Mouse (Mus musculus): Measurements from ENCODE around the gene Cks2.
"Not testable (repeated sequence)": the region's sequence is repeated elsewhere in the genome, so short reads cannot be mapped to it uniquely, and the experiment has no call there.

Cks2 gene

GRCm38 (mm10) chr13:51638958-51639357, 6.1 kb upstream of the Cks2 start:
- DNase-seq (ENCODE audit: low spot score in 2 of 2) = no peak

- no peak for DNase-seq (ENCODE audit: low spot score in 2 of 2)
Observed at GRCm38 (mm10) chr13:51641424-51641823, 3.6 kb upstream of the Cks2 start.

- DNase-seq (ENCODE audit: low spot score in 2 of 2) = no peak
Observed at GRCm38 (mm10) chr13:51642171-51642778, 2.8 kb upstream of the Cks2 start.

GRCm38 (mm10) chr13:51643924-51644828, 856 bp upstream of the Cks2 start:
- DNase-seq (ENCODE audit: low spot score in 2 of 2) = no peak

- DNase-seq (ENCODE audit: low spot score in 2 of 2) = no peak
Observed at GRCm38 (mm10) chr13:51645872-51646271, 840 bp downstream of the Cks2 start.

- DNase-seq (ENCODE audit: low spot score in 2 of 2) = no peak
Observed at GRCm38 (mm10) chr13:51646362-51647027, 1.5 kb downstream of the Cks2 start.

GRCm38 (mm10) chr13:51647770-51648169, 2.7 kb downstream of the Cks2 start:
- DNase-seq (ENCODE audit: low spot score in 2 of 2) = no peak

GRCm38 (mm10) chr13:51648237-51648636, 3.2 kb downstream of the Cks2 start:
- no peak for DNase-seq (ENCODE audit: low spot score in 2 of 2)

- DNase-seq (ENCODE audit: low spot score in 2 of 2) = no peak
Observed at GRCm38 (mm10) chr13:51649740-51650139, 4.7 kb downstream of the Cks2 start.

- DNase-seq (ENCODE audit: low spot score in 2 of 2) = peak; percentile 90 to 92
Observed at GRCm38 (mm10) chr13:51651408-51652064, 6.5 kb downstream of the Cks2 start, which contains the start of gene Secisbp2. TSS of gene Secisbp2 (plus strand) at chr13:51651697.

GRCm38 (mm10) chr13:51653159-51653558, 8.1 kb downstream of the Cks2 start:
- DNase-seq (ENCODE audit: low spot score in 2 of 2) = no peak

- DNase-seq (ENCODE audit: low spot score in 2 of 2) = no peak
Observed at GRCm38 (mm10) chr13:51653961-51654360, 8.9 kb downstream of the Cks2 start.

GRCm38 (mm10) chr13:51656516-51657235, 11.6 kb downstream of the Cks2 start:
- DNase-seq (ENCODE audit: low spot score in 2 of 2) = no peak

- no peak for DNase-seq (ENCODE audit: low spot score in 2 of 2)
Observed at GRCm38 (mm10) chr13:51658094-51658493, 13.1 kb downstream of the Cks2 start.

GRCm38 (mm10) chr13:51659573-51659972, 14.5 kb downstream of the Cks2 start:
- no peak for DNase-seq (ENCODE audit: low spot score in 2 of 2)

GRCm38 (mm10) chr13:51663561-51663960, 18.5 kb downstream of the Cks2 start:
- no peak for DNase-seq (ENCODE audit: low spot score in 2 of 2)

GRCm38 (mm10) chr13:51668195-51668594, 23.2 kb downstream of the Cks2 start:
- not testable (repeated sequence) for DNase-seq (ENCODE audit: low spot score in 2 of 2)

GRCm38 (mm10) chr13:51676641-51677040, 31.6 kb downstream of the Cks2 start:
- DNase-seq (ENCODE audit: low spot score in 2 of 2) = no peak

GRCm38 (mm10) chr13:51677041-51677440, 32.0 kb downstream of the Cks2 start:
- DNase-seq (ENCODE audit: low spot score in 2 of 2) = no peak

GRCm38 (mm10) chr13:51677630-51678185, 32.7 kb downstream of the Cks2 start:
- no peak for DNase-seq (ENCODE audit: low spot score in 2 of 2)

- DNase-seq (ENCODE audit: low spot score in 2 of 2) = no peak
Observed at GRCm38 (mm10) chr13:51678687-51679086, 33.7 kb downstream of the Cks2 start.
